Comparison of ENCODE assay signal across 7 mouse cellular contexts in the genomic region with DNA sequence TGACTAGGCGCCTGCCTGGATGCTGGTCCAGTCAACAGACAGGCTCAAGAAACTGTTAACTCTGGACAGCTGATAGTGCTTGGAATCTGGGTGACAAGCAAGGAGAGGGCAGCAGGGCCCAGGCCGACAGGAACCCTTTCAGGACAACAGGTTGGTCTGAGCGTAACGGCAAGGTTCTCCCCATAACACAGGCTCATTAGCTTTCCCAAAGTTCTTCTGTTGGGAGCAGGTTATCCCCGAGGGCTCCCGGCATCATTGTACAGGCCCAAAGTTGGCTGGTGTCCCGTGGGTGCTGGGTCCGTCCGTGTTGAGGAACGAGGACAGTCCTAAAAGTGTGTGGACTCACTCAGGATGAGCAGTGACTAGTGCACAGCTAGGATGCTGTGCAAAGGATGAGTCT. TPM values are rescaled to one million over a fixed set of nuclear protein-coding genes. Genes with fewer than 3 reads are reported as not detected.
DNase-seq lines count a peak whose midpoint lies in the region; ATAC-seq lines count a peak whose summit lies in the region.

No protein-coding gene starts in this region.

- peak overlapping the region; percentile 55 for H3K4me3 ChIP-seq in lung, embryonic 16.5 days (ENCODE audit: low read length)
- H3K4me3 ChIP-seq in forebrain, embryonic 13.5 days, result peak overlapping the region; percentile 49
- peak overlapping the region; percentile 64 for H3K4me3 ChIP-seq in limb, embryonic 13.5 days
- H3K4me3 ChIP-seq in stomach, embryonic 15.5 days (replicated peaks), result peak overlapping the region; percentile 54

- H3K27me3 ChIP-seq in lung, embryonic 16.5 days (ENCODE audit: control insufficient read depth, insufficient read depth, low read depth, low read length), result no peaks in the 10 kb centered on the region
- peaks cover 34% of the 10 kb centered on the region for H3K27me3 ChIP-seq in forebrain, embryonic 13.5 days
- H3K27me3 ChIP-seq in limb, embryonic 13.5 days, result peaks cover 3% of the 10 kb centered on the region; the same call in 1 of the 2 replicates
- no peaks in the 10 kb centered on the region; the same call in 1 of the 2 replicates for H3K27me3 ChIP-seq in stomach, embryonic 15.5 days (replicated peaks)

- peak overlapping the region; percentile 67 for H3K9ac ChIP-seq in lung, embryonic 16.5 days (ENCODE audit: low read length)
- H3K9ac ChIP-seq in forebrain, embryonic 13.5 days, result no peak overlapping the region
- peak overlapping the region; percentile 80 for H3K9ac ChIP-seq in limb, embryonic 13.5 days
- H3K9ac ChIP-seq in stomach, embryonic 15.5 days, result peak overlapping the region; percentile 6; the same call in 1 of the 2 replicates

- ATAC-seq in lung, embryonic 16.5 days (ENCODE audit: low read depth), result no peak
- ATAC-seq in forebrain, embryonic 13.5 days, result no peak
- ATAC-seq in limb, embryonic 13.5 days (ENCODE audit: low FRiP score, low read depth), result no peak
- no peak for ATAC-seq in stomach, embryonic 15.5 days (ENCODE audit: insufficient read depth, low FRiP score, low read depth)

- no peak for DNase-seq in lung, postnatal 4 days
- no peak for DNase-seq in cerebellum, postnatal 36 days
- DNase-seq in cerebellum, adult 11 months, result no peak

- H3K9me3 ChIP-seq in lung, embryonic 16.5 days (ENCODE audit: control insufficient read depth, low read length), result no peaks in the 10 kb centered on the region
- H3K9me3 ChIP-seq in forebrain, embryonic 13.5 days (replicated peaks), result no peaks in the 10 kb centered on the region
- no peaks in the 10 kb centered on the region for H3K9me3 ChIP-seq in limb, embryonic 13.5 days
- H3K9me3 ChIP-seq in stomach, embryonic 15.5 days, result no peaks in the 10 kb centered on the region

- no peaks in the 10 kb centered on the region for H3K36me3 ChIP-seq in lung, embryonic 16.5 days (ENCODE audit: control insufficient read depth, insufficient read depth, low read length)
- peaks cover 1% of the 10 kb centered on the region for H3K36me3 ChIP-seq in forebrain, embryonic 13.5 days (ENCODE audit: poor library complexity, severe bottlenecking)
- H3K36me3 ChIP-seq in limb, embryonic 13.5 days, result peaks cover 11% of the 10 kb centered on the region; the same call in 1 of the 2 replicates
- H3K36me3 ChIP-seq in stomach, embryonic 15.5 days, result no peaks in the 10 kb centered on the region

- H3K4me2 ChIP-seq in lung, embryonic 16.5 days (ENCODE audit: low read depth, low read length), result peak overlapping the region; percentile 78
- peak overlapping the region; percentile 70 for H3K4me2 ChIP-seq in forebrain, embryonic 13.5 days
- H3K4me2 ChIP-seq in limb, embryonic 13.5 days (replicated peaks), result peak overlapping the region; percentile 83
- peak overlapping the region; percentile 83 for H3K4me2 ChIP-seq in stomach, embryonic 15.5 days

- H3K27ac ChIP-seq in lung, embryonic 16.5 days (ENCODE audit: low read length), result no peak overlapping the region
- no peak overlapping the region for H3K27ac ChIP-seq in forebrain, embryonic 13.5 days
- H3K27ac ChIP-seq in limb, embryonic 13.5 days, result peak overlapping the region; percentile 73
- H3K27ac ChIP-seq in stomach, embryonic 15.5 days, result no peak overlapping the region

- 25% methylated on average over 10 of the region's 10 CpGs for WGBS in lung, embryonic 16.5 days
- 8% methylated on average over 10 of the region's 10 CpGs for WGBS in forebrain, embryonic 13.5 days
- WGBS in limb, embryonic 13.5 days, result 16% methylated on average over 10 of the region's 10 CpGs
- WGBS in stomach, embryonic 15.5 days, result 36% methylated on average over 10 of the region's 10 CpGs

- peaks cover 25% of the 10 kb centered on the region for H3K4me1 ChIP-seq in lung, embryonic 16.5 days (replicated peaks; ENCODE audit: control insufficient read depth, insufficient read depth, low read length)
- peaks cover 39% of the 10 kb centered on the region for H3K4me1 ChIP-seq in forebrain, embryonic 13.5 days
- H3K4me1 ChIP-seq in limb, embryonic 13.5 days, result peaks cover 46% of the 10 kb centered on the region
- H3K4me1 ChIP-seq in stomach, embryonic 15.5 days, result peaks cover 40% of the 10 kb centered on the region

RNA-seq across cellular contexts. Expression of a gene that starts 1.6 kb away (rescaled TPM):
- 52.2 and 62.5 TPM in 2 replicates for polyA plus RNA-seq in lung, embryonic 16.5 days (2015; fragmentation: Nextera tagmentation; extraction: Ambion mirVana)
- polyA plus RNA-seq in forebrain, embryonic 13.5 days (2015; fragmentation: Nextera tagmentation; extraction: Ambion mirVana), result 15.7 and 18.7 TPM in 2 replicates
- polyA plus RNA-seq in limb, embryonic 13.5 days (2015; fragmentation: Nextera tagmentation; extraction: Ambion mirVana), result 84.1 and 94.1 TPM in 2 replicates
- 57.7 and 60.4 TPM in 2 replicates for polyA plus RNA-seq in stomach, embryonic 15.5 days (2015; fragmentation: Nextera tagmentation; extraction: Ambion mirVana)

RNA-seq across cellular contexts. Expression of a gene that starts 17.2 kb away (rescaled TPM):
- polyA plus RNA-seq in lung, embryonic 16.5 days (2015; fragmentation: Nextera tagmentation; extraction: Ambion mirVana), result 6.4 TPM in 2 replicates
- 5.6 and 6.9 TPM in 2 replicates for polyA plus RNA-seq in forebrain, embryonic 13.5 days (2015; fragmentation: Nextera tagmentation; extraction: Ambion mirVana)
- polyA plus RNA-seq in limb, embryonic 13.5 days (2015; fragmentation: Nextera tagmentation; extraction: Ambion mirVana), result 6.4 TPM in 2 replicates
- 4.5 and 5.6 TPM in 2 replicates for polyA plus RNA-seq in stomach, embryonic 15.5 days (2015; fragmentation: Nextera tagmentation; extraction: Ambion mirVana)

RNA-seq across cellular contexts. Expression of a gene that starts 41.3 kb away (rescaled TPM):
- polyA plus RNA-seq in lung, embryonic 16.5 days (2015; fragmentation: Nextera tagmentation; extraction: Ambion mirVana), result 120 and 121 TPM in 2 replicates
- 122 and 139 TPM in 2 replicates for polyA plus RNA-seq in forebrain, embryonic 13.5 days (2015; fragmentation: Nextera tagmentation; extraction: Ambion mirVana)
- 133 and 136 TPM in 2 replicates for polyA plus RNA-seq in limb, embryonic 13.5 days (2015; fragmentation: Nextera tagmentation; extraction: Ambion mirVana)
- polyA plus RNA-seq in stomach, embryonic 15.5 days (2015; fragmentation: Nextera tagmentation; extraction: Ambion mirVana), result 110 and 119 TPM in 2 replicates
